Mouse (Mus musculus) stomach, postnatal 0 days (tissue): ENCODE measurements around the gene Scel. TPM values are rescaled to one million over a fixed set of nuclear protein-coding genes. Genes with fewer than 3 reads are reported as not detected.

ENCODE experiments used
- ATAC-seq: fragments of 200-750 bp; cut with Nextera tagmentation; 2 replicates; pipeline ENCODE4 v1.8.0; 2017; ENCODE audit not compliant: low FRiP score, low TSS enrichment
- DNase-seq: peaks from one replicate; pipeline ENCODE4 v3.0.0-alpha.2; 2016; ENCODE audit warnings: low spot score
- H3K27ac ChIP-seq: fragments of 300-500 bp; sonication (generic); replicated peaks from 2 replicates; pipeline ENCODE4 v1.5.1; 2014; ENCODE audit warnings: mild to moderate bottlenecking, control low read depth
- H3K27me3 ChIP-seq: fragments of 300-500 bp; sonication (generic); 2 replicates; pipeline ENCODE4 v1.6.1; 2014; ENCODE audit warnings: low read length; ENCODE audit not compliant: control insufficient read depth, insufficient read depth
- H3K36me3 ChIP-seq: fragments of 300-500 bp; sonication (generic); 2 replicates; pipeline ENCODE4 v1.6.1; 2014; ENCODE audit warnings: low read length, mixed read lengths; ENCODE audit not compliant: control insufficient read depth, insufficient read depth
- H3K4me1 ChIP-seq: fragments of 300-500 bp; sonication (generic); replicated peaks from 2 replicates; pipeline ENCODE4 v1.6.1; 2014; ENCODE audit warnings: antibody characterized with exemption; ENCODE audit not compliant: control insufficient read depth, insufficient read depth
- H3K4me2 ChIP-seq: fragments of 300-500 bp; sonication (generic); replicated peaks from 2 replicates; pipeline ENCODE4 v1.6.1; 2014; ENCODE audit warnings: low read depth, mild to moderate bottlenecking, control low read depth, moderate library complexity
- H3K4me3 ChIP-seq: fragments of 300-500 bp; sonication (generic); 2 replicates; pipeline ENCODE4 v1.5.1; 2014; ENCODE audit warnings: low read depth, low read length, control low read depth
- H3K9ac ChIP-seq: fragments of 300-500 bp; sonication (generic); 2 replicates; pipeline ENCODE4 v1.6.1; 2014; ENCODE audit warnings: mild to moderate bottlenecking, low read length, control low read depth, mixed read lengths
- H3K9me3 ChIP-seq: fragments of 300-500 bp; sonication (generic); 2 replicates; pipeline ENCODE4 v1.6.1; 2016; ENCODE audit warnings: low read length; ENCODE audit not compliant: control insufficient read depth
- CTCF ChIP-seq: IDR thresholded peaks from 2 replicates; pipeline ENCODE4 v1.5.1; 2016; ENCODE audit warnings: antibody characterized with exemption, low read depth, mild to moderate bottlenecking, moderate library complexity
- EP300 ChIP-seq: optimal IDR thresholded peaks from 2 replicates; pipeline ENCODE3; 2016; ENCODE audit warnings: antibody characterized with exemption
- WGBS: fragments of 180-500 bp; shearing (Covaris S2); extraction: QIAGEN DNeasy Blood & Tissue Kit; methylation state at CpG from one replicate; pipeline ENCODE4 v1.1.7; 2014; 5-methylcytosine and 5-hydroxymethylcytosine counted together
- microRNA-seq: library from miRNA; unstranded; fragments of <30 nt; microRNA quantifications from one replicate; pipeline ENCODE4, GENCODE M21; 2016
- polyA plus RNA-seq: library from polyadenylated mRNA; unstranded; fragments of >200 nt; fragmentation: Nextera tagmentation; extraction: Ambion mirVana; gene quantifications from 2 replicates; pipeline ENCODE4 v1.2.1, GENCODE M21; 2015

The Scel gene
- polyA plus RNA-seq, 1 experiment from 2014 or later, result 43.0 TPM

- Histone ChIP-seq H3K36me3 (no peaks in the 10 kb centered on the region), H3K4me2 (peak overlapping the region; percentile 96), H3K4me3 (peak overlapping the region; percentile 59), H3K9ac (peak overlapping the region; percentile 43), H3K4me1 (no peaks in the 10 kb centered on the region; the same call in 1 of the 2 replicates), H3K27me3 (0 out of 2 replicates have a peak, but pooled peaks cover 2% of the 10 kb centered on the region), H3K27ac (no peak overlapping the region), H3K9me3 (no peaks in the 10 kb centered on the region)
- WGBS, result 4% methylated on average over 11 of the region's 11 CpGs
- DNase-seq (no peak), ATAC-seq (no peak)
- TF ChIP-seq EP300 (no peak), CTCF (no peak)
Observed at GRCm38 (mm10) chr14:103651106-103651505, 138.0 kb downstream of the Scel start.

- no peak for ATAC-seq
Observed at GRCm38 (mm10) chr14:103651562-103651961, 138.4 kb downstream of the Scel start.

GRCm38 (mm10) chr14:103652524-103652923, 139.4 kb downstream of the Scel start:
- no peak for ATAC-seq
- Histone ChIP-seq H3K4me1 (no peaks in the 10 kb centered on the region; the same call in 1 of the 2 replicates), H3K4me2 (no peak overlapping the region), H3K4me3 (no peak overlapping the region), H3K9ac (no peak overlapping the region), H3K36me3 (no peaks in the 10 kb centered on the region), H3K9me3 (no peaks in the 10 kb centered on the region), H3K27me3 (0 out of 2 replicates have a peak, but pooled peaks cover 2% of the 10 kb centered on the region), H3K27ac (no peak overlapping the region)
- no peak for DNase-seq
- 81% methylated on average over 5 of the region's 5 CpGs for WGBS
- TF ChIP-seq EP300, result no peak
- no peak for TF ChIP-seq CTCF

More at GRCm38 (mm10) chr14:103651562-103651961, 138.4 kb downstream of the Scel start:
- Histone ChIP-seq H3K4me1 (no peaks in the 10 kb centered on the region; the same call in 1 of the 2 replicates), H3K9ac (no peak overlapping the region), H3K27ac (no peak overlapping the region), H3K36me3 (no peaks in the 10 kb centered on the region), H3K9me3 (no peaks in the 10 kb centered on the region), H3K27me3 (0 out of 2 replicates have a peak, but pooled peaks cover 2% of the 10 kb centered on the region), H3K4me3 (peak overlapping the region; percentile 59; the same call in 1 of the 2 replicates), H3K4me2 (peak overlapping the region; percentile 96; the same call in 1 of the 2 replicates)
- 48% methylated on average over 2 of the region's 2 CpGs for WGBS
- no peak for DNase-seq
- TF ChIP-seq EP300 (no peak), CTCF (no peak)

GRCm38 (mm10) chr14:103653800-103654199, 140.7 kb downstream of the Scel start:
- DNase-seq, result no peak
- 0 out of 2 replicates have a peak overlapping the region, but pooled peaks have one; percentile 10 for H3K4me3 ChIP-seq
- H3K4me2 ChIP-seq, result peak overlapping the region; percentile 32
- no peak overlapping the region for H3K9ac ChIP-seq
- TF ChIP-seq CTCF (no peak), EP300 (no peak)
- no peaks in the 10 kb centered on the region for H3K36me3 ChIP-seq
- no peaks in the 10 kb centered on the region for H3K9me3 ChIP-seq
- no peak overlapping the region for H3K27ac ChIP-seq
- no peaks in the 10 kb centered on the region; the same call in 1 of the 2 replicates for H3K4me1 ChIP-seq
- WGBS, result 41% methylated on average over 5 of the region's 5 CpGs
- 0 out of 2 replicates have a peak, but pooled peaks cover 2% of the 10 kb centered on the region for H3K27me3 ChIP-seq
- no peak for ATAC-seq

GRCm38 (mm10) chr14:103655448-103655847, 142.3 kb downstream of the Scel start:
- H3K27ac ChIP-seq, result no peak overlapping the region
- TF ChIP-seq EP300 (no peak), CTCF (no peak)
- WGBS, result 54% methylated on average over 5 of the region's 5 CpGs
- no peaks in the 10 kb centered on the region for H3K36me3 ChIP-seq
- DNase-seq (no peak), ATAC-seq (no peak)
- 0 out of 2 replicates have a peak, but pooled peaks cover 2% of the 10 kb centered on the region for H3K27me3 ChIP-seq
- H3K9ac ChIP-seq, result no peak overlapping the region
- H3K9me3 ChIP-seq, result no peaks in the 10 kb centered on the region
- H3K4me1 ChIP-seq, result no peaks in the 10 kb centered on the region; the same call in 1 of the 2 replicates
- no peak overlapping the region for H3K4me3 ChIP-seq
- no peak overlapping the region for H3K4me2 ChIP-seq

GRCm38 (mm10) chr14:103657876-103658275, 144.7 kb downstream of the Scel start:
- no peak overlapping the region for H3K9ac ChIP-seq
- ATAC-seq (no peak), DNase-seq (no peak)
- no peaks in the 10 kb centered on the region for H3K9me3 ChIP-seq
- no peak overlapping the region for H3K4me2 ChIP-seq
- WGBS, result 75% methylated on average over 4 of the region's 4 CpGs
- TF ChIP-seq EP300 (no peak), CTCF (no peak)
- no peak overlapping the region for H3K27ac ChIP-seq
- H3K4me1 ChIP-seq, result no peaks in the 10 kb centered on the region
- no peaks in the 10 kb centered on the region for H3K36me3 ChIP-seq
- H3K27me3 ChIP-seq, result no peaks in the 10 kb centered on the region
- no peak overlapping the region for H3K4me3 ChIP-seq

Small RNA genes within 50 kb of the gene (microRNA-seq; reads per million reads assigned to microRNA genes)
- not detected for gene Gm22877

Other genes starting within 250 kb of the Scel start
- 21.2 and 21.3 TPM in 2 replicates for gene Mycbp2, start 166.5 kb upstream of the Scel start, polyA plus RNA-seq
- 0.93 and 1.1 TPM in 2 replicates for gene Slain1, start 136.9 kb downstream of the Scel start, polyA plus RNA-seq